22 mouse cellular contexts compared by ENCODE assay signal in the genomic region with DNA sequence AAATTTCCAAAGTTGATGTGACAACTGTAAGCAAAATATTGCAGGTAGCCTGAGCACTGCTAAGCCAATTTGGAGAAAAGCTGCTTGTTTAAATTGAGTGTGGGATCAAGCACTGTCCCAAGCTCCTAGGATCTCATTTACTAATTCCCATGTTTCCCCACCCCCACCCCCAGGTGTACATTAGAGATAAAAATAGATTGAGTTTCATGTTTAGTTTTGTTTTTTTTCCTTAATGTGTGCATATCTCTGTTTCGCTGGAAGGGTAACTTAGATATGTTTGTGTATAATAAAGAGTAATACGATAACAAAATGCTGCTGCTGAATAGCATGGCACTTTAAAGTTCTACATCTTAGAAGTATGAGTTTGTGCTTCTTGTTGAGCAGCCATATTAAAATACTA.
"Had no signal": no experiment of that assay in that cellular context is flagged by ENCODE, and none has a peak within 500 bp of the region (broad histone marks: within the 10 kb centered on the region; RNA-seq: fewer than 3 reads in every experiment).

No protein-coding gene starts in this region.

- H3K4me1 ChIP-seq: intestine, embryonic 15.5 days; limb, embryonic 13.5 days; lung, embryonic 15.5 days; megakaryocyte, embryonic 14.5 days; midbrain, embryonic 15.5 days; stomach, embryonic 15.5 days had no signal

- H3K4me3 ChIP-seq: intestine, embryonic 15.5 days; limb, embryonic 10.5 days; limb, embryonic 13.5 days; lung, embryonic 15.5 days; megakaryocyte, embryonic 14.5 days; midbrain, embryonic 12.5 days; midbrain, embryonic 15.5 days; myocyte; neural tube, embryonic 13.5 days; stomach, embryonic 15.5 days had no signal

- DNase-seq: kidney, adult 11 months; kidney, adult 8-10 months; kidney, postnatal 14 days; kidney, postnatal 4 days; layer of hippocampus, adult 9-11 months; lung, adult 18-20 months; lung, postnatal 10 days; lung, postnatal 36 days; retina, postnatal 1 day; right cerebral cortex, postnatal 25 days; spleen, adult 18-20 months; thymus, postnatal 36 days had no signal

- H3K4me2 ChIP-seq: intestine, embryonic 15.5 days; limb, embryonic 13.5 days; lung, embryonic 15.5 days; midbrain, embryonic 12.5 days; midbrain, embryonic 15.5 days; neural tube, embryonic 13.5 days; stomach, embryonic 15.5 days had no signal

- H3K9ac ChIP-seq: intestine, embryonic 15.5 days; limb, embryonic 13.5 days; lung, embryonic 15.5 days; midbrain, embryonic 12.5 days; midbrain, embryonic 15.5 days; neural tube, embryonic 13.5 days; stomach, embryonic 15.5 days had no signal

- H3K27me3 ChIP-seq: intestine, embryonic 15.5 days; limb, embryonic 13.5 days; lung, embryonic 15.5 days; megakaryocyte, embryonic 14.5 days; midbrain, embryonic 15.5 days; neural tube, embryonic 13.5 days; stomach, embryonic 15.5 days had no signal

- H3K36me3 ChIP-seq: intestine, embryonic 15.5 days; limb, embryonic 10.5 days; limb, embryonic 13.5 days; lung, embryonic 15.5 days; midbrain, embryonic 12.5 days; midbrain, embryonic 15.5 days; neural tube, embryonic 13.5 days; stomach, embryonic 15.5 days had no signal

- H3K27ac ChIP-seq: intestine, embryonic 15.5 days; limb, embryonic 10.5 days; limb, embryonic 13.5 days; lung, embryonic 15.5 days; midbrain, embryonic 12.5 days; midbrain, embryonic 15.5 days; neural tube, embryonic 13.5 days; stomach, embryonic 15.5 days had no signal

- ATAC-seq: intestine, embryonic 15.5 days; midbrain, embryonic 15.5 days had no signal

- H3K9me3 ChIP-seq: intestine, embryonic 15.5 days; limb, embryonic 10.5 days; limb, embryonic 13.5 days; lung, embryonic 15.5 days; megakaryocyte, embryonic 14.5 days; midbrain, embryonic 12.5 days; midbrain, embryonic 15.5 days; neural tube, embryonic 13.5 days; stomach, embryonic 15.5 days had no signal
